Mouse (Mus musculus) stomach, postnatal 0 days (tissue): ENCODE measurements around the gene Atad1. TPM values are rescaled to one million over a fixed set of nuclear protein-coding genes. Genes with fewer than 3 reads are reported as not detected.
A peak's percentile ranks its signal among the peaks of the same experiment; 100 is the strongest.

Experiments used
- ATAC-seq: fragments of 200-750 bp; cut with Nextera tagmentation; 2 replicates; pipeline ENCODE4 v1.8.0; 2017; ENCODE audit not compliant: low FRiP score, low TSS enrichment
- DNase-seq: peaks from one replicate; pipeline ENCODE4 v3.0.0-alpha.2; 2016; ENCODE audit warnings: low spot score
- H3K27ac ChIP-seq: fragments of 300-500 bp; sonication (generic); replicated peaks from 2 replicates; pipeline ENCODE4 v1.5.1; 2014; ENCODE audit warnings: mild to moderate bottlenecking, control low read depth
- H3K27me3 ChIP-seq: fragments of 300-500 bp; sonication (generic); 2 replicates; pipeline ENCODE4 v1.6.1; 2014; ENCODE audit warnings: low read length; ENCODE audit not compliant: control insufficient read depth, insufficient read depth
- H3K36me3 ChIP-seq: fragments of 300-500 bp; sonication (generic); 2 replicates; pipeline ENCODE4 v1.6.1; 2014; ENCODE audit warnings: low read length, mixed read lengths; ENCODE audit not compliant: control insufficient read depth, insufficient read depth
- H3K4me1 ChIP-seq: fragments of 300-500 bp; sonication (generic); replicated peaks from 2 replicates; pipeline ENCODE4 v1.6.1; 2014; ENCODE audit warnings: antibody characterized with exemption; ENCODE audit not compliant: control insufficient read depth, insufficient read depth
- H3K4me2 ChIP-seq: fragments of 300-500 bp; sonication (generic); replicated peaks from 2 replicates; pipeline ENCODE4 v1.6.1; 2014; ENCODE audit warnings: low read depth, mild to moderate bottlenecking, control low read depth, moderate library complexity
- H3K4me3 ChIP-seq: fragments of 300-500 bp; sonication (generic); 2 replicates; pipeline ENCODE4 v1.5.1; 2014; ENCODE audit warnings: low read depth, low read length, control low read depth
- H3K9ac ChIP-seq: fragments of 300-500 bp; sonication (generic); 2 replicates; pipeline ENCODE4 v1.6.1; 2014; ENCODE audit warnings: mild to moderate bottlenecking, low read length, control low read depth, mixed read lengths
- H3K9me3 ChIP-seq: fragments of 300-500 bp; sonication (generic); 2 replicates; pipeline ENCODE4 v1.6.1; 2016; ENCODE audit warnings: low read length; ENCODE audit not compliant: control insufficient read depth
- CTCF ChIP-seq: IDR thresholded peaks from 2 replicates; pipeline ENCODE4 v1.5.1; 2016; ENCODE audit warnings: antibody characterized with exemption, low read depth, mild to moderate bottlenecking, moderate library complexity
- EP300 ChIP-seq: optimal IDR thresholded peaks from 2 replicates; pipeline ENCODE3; 2016; ENCODE audit warnings: antibody characterized with exemption
- WGBS: fragments of 180-500 bp; shearing (Covaris S2); extraction: QIAGEN DNeasy Blood & Tissue Kit; methylation state at CpG from one replicate; pipeline ENCODE4 v1.1.7; 2014; 5-methylcytosine and 5-hydroxymethylcytosine counted together
- polyA plus RNA-seq: library from polyadenylated mRNA; unstranded; fragments of >200 nt; fragmentation: Nextera tagmentation; extraction: Ambion mirVana; gene quantifications from 2 replicates; pipeline ENCODE4 v1.2.1, GENCODE M21; 2015

Gene Atad1
- polyA plus RNA-seq, 1 experiment from 2014 or later: 42.2 TPM

GRCm38 (mm10) chr19:32715681-32716080 is 23.9 kb downstream of the Atad1 start:
- TF ChIP-seq EP300: no peak
- no peak for TF ChIP-seq CTCF
- DNase-seq (no peak), ATAC-seq (no peak)

GRCm38 (mm10) chr19:32715201-32715600 is 24.4 kb downstream of the Atad1 start:
- Histone ChIP-seq H3K9me3 (no peaks in the 10 kb centered on the region), H3K4me1 (no peaks in the 10 kb centered on the region), H3K36me3 (no peaks in the 10 kb centered on the region), H3K27me3 (no peaks in the 10 kb centered on the region), H3K27ac (no peak overlapping the region), H3K4me2 (no peak overlapping the region), H3K9ac (no peak overlapping the region), H3K4me3 (no peak overlapping the region)
- peak; percentile 75 for DNase-seq
- peak; percentile 97 for TF ChIP-seq CTCF
- TF ChIP-seq EP300: no peak
- ATAC-seq: peak; percentile 50; the same call in 1 of the 2 replicates
- 2% methylated on average over 3 of the region's 3 CpGs for WGBS

More at GRCm38 (mm10) chr19:32715681-32716080, 23.9 kb downstream of the Atad1 start:
- Histone ChIP-seq H3K9me3 (no peaks in the 10 kb centered on the region), H3K9ac (no peak overlapping the region), H3K4me2 (no peak overlapping the region), H3K4me3 (no peak overlapping the region), H3K4me1 (no peaks in the 10 kb centered on the region), H3K27ac (no peak overlapping the region), H3K27me3 (no peaks in the 10 kb centered on the region), H3K36me3 (no peaks in the 10 kb centered on the region)

GRCm38 (mm10) chr19:32713471-32713870 is 26.1 kb downstream of the Atad1 start:
- TF ChIP-seq EP300 (no peak), CTCF (no peak)

GRCm38 (mm10) chr19:32712588-32713042 is 27.0 kb downstream of the Atad1 start:
- no peaks in the 10 kb centered on the region for H3K4me1 ChIP-seq
- peak; percentile 88 for ATAC-seq
- H3K9ac ChIP-seq: peak overlapping the region; percentile 65
- TF ChIP-seq EP300 (no peak), CTCF (peak; percentile 58)
- H3K4me2 ChIP-seq: peak overlapping the region; percentile 70
- no peaks in the 10 kb centered on the region for H3K27me3 ChIP-seq
- H3K27ac ChIP-seq: peak overlapping the region; percentile 85
- peak overlapping the region; percentile 72 for H3K4me3 ChIP-seq
- DNase-seq: peak; percentile 80
- no peaks in the 10 kb centered on the region for H3K9me3 ChIP-seq
- no peaks in the 10 kb centered on the region for H3K36me3 ChIP-seq
- 0% methylated on average over 11 of the region's 11 CpGs for WGBS

More at GRCm38 (mm10) chr19:32713471-32713870, 26.1 kb downstream of the Atad1 start:
- Histone ChIP-seq H3K27ac (no peak overlapping the region), H3K4me3 (no peak overlapping the region), H3K4me2 (no peak overlapping the region), H3K9me3 (no peaks in the 10 kb centered on the region), H3K27me3 (no peaks in the 10 kb centered on the region), H3K4me1 (no peaks in the 10 kb centered on the region), H3K9ac (no peak overlapping the region), H3K36me3 (no peaks in the 10 kb centered on the region)
- DNase-seq: no peak
- WGBS: 87% methylated on average over 3 of the region's 3 CpGs
- ATAC-seq: no peak

GRCm38 (mm10) chr19:32711761-32712541 is 27.6 kb downstream of the Atad1 start:
- TF ChIP-seq EP300 (no peak), CTCF (no peak)
- Histone ChIP-seq H3K4me3 (peak overlapping the region; percentile 72), H3K4me1 (no peaks in the 10 kb centered on the region), H3K9me3 (no peaks in the 10 kb centered on the region), H3K36me3 (no peaks in the 10 kb centered on the region), H3K27ac (peak overlapping the region; percentile 85), H3K27me3 (no peaks in the 10 kb centered on the region), H3K9ac (peak overlapping the region; percentile 71), H3K4me2 (peak overlapping the region; percentile 70)
- WGBS: under 1% methylated on average over 63 of the region's 63 CpGs
- peak; percentile 92 for DNase-seq
- peak; percentile 95 for ATAC-seq

GRCm38 (mm10) chr19:32710288-32710687 is 29.3 kb downstream of the Atad1 start:
- ATAC-seq: no peak
- peak; percentile 71 for TF ChIP-seq CTCF
- TF ChIP-seq EP300: no peak
- Histone ChIP-seq H3K27me3 (no peaks in the 10 kb centered on the region), H3K36me3 (no peaks in the 10 kb centered on the region), H3K9me3 (no peaks in the 10 kb centered on the region), H3K9ac (no peak overlapping the region), H3K27ac (no peak overlapping the region), H3K4me3 (no peak overlapping the region), H3K4me1 (no peaks in the 10 kb centered on the region), H3K4me2 (no peak overlapping the region)
- 57% methylated on average over 3 of the region's 3 CpGs for WGBS
- DNase-seq: no peak
